Mouse (Mus musculus) gastrocnemius, postnatal 14 days (tissue): ENCODE measurements around the gene Spata13. TPM values are rescaled to one million over a fixed set of nuclear protein-coding genes. Genes with fewer than 3 reads are reported as not detected.

Experiments used
- DNase-seq: peaks from one replicate; pipeline ENCODE4 v3.0.0; 2021; ENCODE audit warnings: mixed read lengths
- intact Hi-C: fragments of 180-260 bp; cut with DNase I; formaldehyde crosslinking; loops from one replicate; pipeline ENCODE4 v1.15.1; 2025; ENCODE audit warnings: low total_unique reads
- long read RNA-seq, 2 experiments: library from polyadenylated mRNA; stranded (forward); transcript quantifications; one replicate each; pipeline ENCODE4 v2.0.0; 2021
- total RNA-seq, 2 experiments: library from RNA; stranded (reverse); gene quantifications; 2 replicates each; pipeline ENCODE4 v1.2.3; 2021

Gene Spata13
- total RNA-seq: 10 to 100 TPM in 1 of 2 experiments, 1 to 10 TPM in 1; 8.4 to 15.3 TPM
- long read RNA-seq, experiment 1, full-length matches to known transcripts: 1 of 2 reads
- long read RNA-seq, experiment 1, partial matches to known transcripts: 0 of 2 reads
- long read RNA-seq, experiment 1, other reads (novel, unspliced or antisense): 1 of 2 reads
- long read RNA-seq, experiment 2, partial matches to known transcripts: 0 of 1 reads
- long read RNA-seq, experiment 2, other reads (novel, unspliced or antisense): 1 of 1 reads

- intact Hi-C loops: no loop called here
- peak; percentile 80 for DNase-seq
Observed at GRCm38 (mm10) chr14:60633961-60634864, at the start of gene Spata13. Gene Spata13 (plus strand): TSS chr14:60634001.

GRCm38 (mm10) chr14:60586687-60587453 is 46.9 kb upstream of the Spata13 start:
- intact Hi-C loops: no loop called here
- no peak for DNase-seq

GRCm38 (mm10) chr14:60589001-60589400 is 44.8 kb upstream of the Spata13 start:
- DNase-seq: no peak
- intact Hi-C loops: no loop called here

- no peak for DNase-seq
- intact Hi-C loops: no loop called here
Observed at GRCm38 (mm10) chr14:60592339-60592738, 41.5 kb upstream of the Spata13 start.

- no peak for DNase-seq
- intact Hi-C loops: no loop called here
Observed at GRCm38 (mm10) chr14:60592822-60593221, 41.0 kb upstream of the Spata13 start.

- intact Hi-C loops: no loop called here
- no peak for DNase-seq
Observed at GRCm38 (mm10) chr14:60597571-60597970, 36.2 kb upstream of the Spata13 start.

- DNase-seq: no peak
- intact Hi-C loops: no loop called here
Observed at GRCm38 (mm10) chr14:60599044-60599443, 34.8 kb upstream of the Spata13 start.

GRCm38 (mm10) chr14:60605564-60605963 is 28.2 kb upstream of the Spata13 start:
- intact Hi-C loops: no loop called here
- DNase-seq: no peak

- intact Hi-C loops: no loop called here
- no peak for DNase-seq
Observed at GRCm38 (mm10) chr14:60606194-60606593, 27.6 kb upstream of the Spata13 start.

GRCm38 (mm10) chr14:60607743-60608142 is 26.1 kb upstream of the Spata13 start:
- intact Hi-C loops: no loop called here
- DNase-seq: no peak

- DNase-seq: no peak
- intact Hi-C loops: no loop called here
Observed at GRCm38 (mm10) chr14:60609160-60609559, 24.6 kb upstream of the Spata13 start.

GRCm38 (mm10) chr14:60612671-60613070 is 21.1 kb upstream of the Spata13 start:
- no peak for DNase-seq
- intact Hi-C loops: no loop called here

GRCm38 (mm10) chr14:60621076-60621475 is 12.7 kb upstream of the Spata13 start:
- intact Hi-C loops: no loop called here
- DNase-seq: no peak

- intact Hi-C loops: no loop called here
- no peak for DNase-seq
Observed at GRCm38 (mm10) chr14:60625486-60625885, 8.3 kb upstream of the Spata13 start.

GRCm38 (mm10) chr14:60629887-60630460 is 3.8 kb upstream of the Spata13 start:
- DNase-seq: no peak
- intact Hi-C loops: no loop called here

GRCm38 (mm10) chr14:60630981-60631380 is 2.8 kb upstream of the Spata13 start:
- DNase-seq: no peak
- intact Hi-C loops: no loop called here

- intact Hi-C loops: no loop called here
- peak; percentile 51 for DNase-seq
Observed at GRCm38 (mm10) chr14:60634877-60635771, 1.3 kb downstream of the Spata13 start.

- intact Hi-C loops: no loop called here
- no peak for DNase-seq
Observed at GRCm38 (mm10) chr14:60635911-60636607, 2.3 kb downstream of the Spata13 start.
